Mouse (Mus musculus): ENCODE results near the gene Rpf2.

DNA sequence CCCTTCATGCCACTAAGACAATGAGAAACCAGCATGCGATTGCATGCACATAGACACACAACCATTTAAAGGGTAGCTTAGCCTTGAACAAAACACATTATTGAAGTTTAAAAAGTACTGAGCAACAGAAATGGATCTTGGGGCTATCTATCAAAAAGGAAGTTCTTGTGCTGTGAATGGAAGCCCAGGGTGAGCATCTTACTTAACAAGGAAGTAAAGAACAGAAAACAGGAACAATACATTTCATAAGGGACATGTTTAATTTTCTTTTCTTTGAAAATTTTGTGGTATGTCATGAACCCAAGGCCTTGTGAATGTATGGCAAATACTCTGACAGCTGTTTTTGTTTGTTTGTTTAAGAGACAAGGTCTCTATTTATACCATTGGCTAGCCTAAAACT, 17.1 kb downstream of the Rpf2 start:
- TF ChIP-seq POLR2A (IDR thresholded peaks at IDR 0.05; ENCODE audit: borderline replicate concordance, extremely low read depth, insufficient read depth, insufficient read length, poor library complexity, severe bottlenecking) (no peak), CTCF (IDR thresholded peaks at IDR 0.05; ENCODE audit: borderline replicate concordance, extremely low read depth, insufficient read depth, insufficient read length) (no peak)

Data from brain, embryonic 14.5 days (tissue).